Mouse (Mus musculus): Measurements from ENCODE around the gene Gm10663. TPM values are rescaled to one million over a fixed set of nuclear protein-coding genes. Genes with fewer than 3 reads are reported as not detected.
A peak's percentile ranks its signal among the peaks of the same experiment; 100 is the strongest.

Gene Gm10663
- polyA plus RNA-seq, 1 experiment: not detected

DNA sequence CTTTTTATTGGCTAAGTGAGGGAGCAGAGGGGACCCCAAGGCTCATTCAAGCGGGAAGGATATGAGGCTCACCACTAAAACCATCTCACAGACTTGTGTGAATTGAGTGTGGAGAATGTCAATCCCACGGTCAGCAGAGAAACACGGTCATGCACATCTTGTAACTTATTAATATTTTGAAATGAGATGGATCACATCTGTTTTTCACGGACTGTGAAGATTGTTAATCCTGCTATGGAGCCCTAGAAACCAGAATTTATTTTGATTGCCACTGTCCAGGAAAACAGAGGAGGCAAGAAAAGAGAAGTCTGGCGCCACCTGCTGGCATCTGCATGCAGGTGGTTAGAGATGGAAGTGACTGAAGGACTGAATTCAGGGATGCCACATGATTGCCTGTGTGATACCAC lies 35.5 kb downstream of the Gm10663 start:
- TF ChIP-seq POLR2A (IDR thresholded peaks at IDR 0.05; ENCODE audit: borderline replicate concordance, insufficient read depth, low read length): no peak
- peak; percentile 73; the same call in 1 of the 2 replicates for TF ChIP-seq CTCF (IDR thresholded peaks at IDR 0.05; ENCODE audit: borderline replicate concordance, insufficient read depth, low read depth, low read length)
- 39% methylated on average over 5 of the region's 5 CpGs for WGBS
- DNase-seq: peak; percentile 33 to 51

DNA sequence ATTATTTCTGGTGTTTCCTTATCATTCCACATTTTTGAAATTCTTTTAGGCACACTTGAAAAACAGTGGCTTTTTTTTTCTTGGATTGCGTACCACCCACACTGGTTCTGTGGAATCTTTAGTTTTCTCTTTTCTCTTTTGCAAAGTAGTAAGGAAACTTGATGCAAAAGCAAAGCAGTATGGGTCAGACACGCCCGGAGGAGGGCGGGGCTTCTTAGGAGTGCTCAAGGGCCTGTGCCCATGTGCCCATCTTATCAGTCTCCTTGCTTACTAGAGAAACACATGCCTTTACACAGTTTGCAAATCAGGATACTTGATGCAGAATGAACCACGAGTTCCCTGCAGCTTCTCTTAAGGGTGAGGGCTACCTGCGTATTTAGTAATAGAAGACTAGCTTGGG lies 37.3 kb downstream of the Gm10663 start:
- TF ChIP-seq POLR2A (IDR thresholded peaks at IDR 0.05; ENCODE audit: borderline replicate concordance, insufficient read depth, low read length) (no peak), CTCF (IDR thresholded peaks at IDR 0.05; ENCODE audit: borderline replicate concordance, insufficient read depth, low read depth, low read length) (no peak)
- DNase-seq: no peak
- 82% methylated on average over 6 of the region's 6 CpGs for WGBS
- no peaks in the 10 kb centered on the region for H3K4me1 ChIP-seq (ENCODE audit: control insufficient read depth, insufficient read depth, low read length)
- H3K4me3 ChIP-seq (replicated peaks; ENCODE audit: insufficient read depth, low read depth, low read length): no peak overlapping the region
- no peak overlapping the region for H3K27ac ChIP-seq (ENCODE audit: insufficient read depth, low read length)
- no peaks in the 10 kb centered on the region for H3K27me3 ChIP-seq (ENCODE audit: control insufficient read depth, insufficient read depth, low read length)

More for the DNA sequence above, 35.5 kb downstream of the Gm10663 start:
- Histone ChIP-seq H3K4me1 (ENCODE audit: control insufficient read depth, insufficient read depth, low read length) (no peaks in the 10 kb centered on the region), H3K4me3 (replicated peaks; ENCODE audit: insufficient read depth, low read depth, low read length) (no peak overlapping the region), H3K27me3 (ENCODE audit: control insufficient read depth, insufficient read depth, low read length) (no peaks in the 10 kb centered on the region), H3K27ac (ENCODE audit: insufficient read depth, low read length) (no peak overlapping the region)

DNA sequence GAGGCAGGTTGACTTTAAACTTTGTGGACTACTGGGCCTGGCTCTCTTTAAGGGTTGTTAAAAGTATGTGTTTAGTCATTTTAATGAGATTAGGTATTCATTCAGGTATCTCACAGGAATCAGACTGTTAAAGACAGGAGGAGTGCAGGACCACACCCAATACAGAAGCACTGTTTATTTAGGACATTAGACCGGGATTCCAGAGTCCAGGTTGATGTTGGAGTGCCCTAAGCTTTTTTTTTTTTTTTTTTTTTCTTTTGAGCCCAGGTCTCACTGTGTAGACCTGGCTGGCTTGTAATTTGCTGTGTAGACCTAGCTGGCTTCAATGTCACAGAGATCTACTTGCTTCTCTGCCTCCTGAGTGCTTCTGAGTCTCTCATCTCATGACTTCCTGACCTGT lies 51.2 kb downstream of the Gm10663 start:
- no peak for TF ChIP-seq POLR2A (IDR thresholded peaks at IDR 0.05; ENCODE audit: borderline replicate concordance, insufficient read depth, low read length)
- no peak for TF ChIP-seq CTCF (IDR thresholded peaks at IDR 0.05; ENCODE audit: borderline replicate concordance, insufficient read depth, low read depth, low read length)
- DNase-seq: no peak
- Histone ChIP-seq H3K4me3 (replicated peaks; ENCODE audit: insufficient read depth, low read depth, low read length) (no peak overlapping the region), H3K27ac (ENCODE audit: insufficient read depth, low read length) (no peak overlapping the region), H3K27me3 (ENCODE audit: control insufficient read depth, insufficient read depth, low read length) (no peaks in the 10 kb centered on the region), H3K4me1 (ENCODE audit: control insufficient read depth, insufficient read depth, low read length) (no peaks in the 10 kb centered on the region)
- 79% methylated on average over 1 of the region's 1 CpGs for WGBS

DNA sequence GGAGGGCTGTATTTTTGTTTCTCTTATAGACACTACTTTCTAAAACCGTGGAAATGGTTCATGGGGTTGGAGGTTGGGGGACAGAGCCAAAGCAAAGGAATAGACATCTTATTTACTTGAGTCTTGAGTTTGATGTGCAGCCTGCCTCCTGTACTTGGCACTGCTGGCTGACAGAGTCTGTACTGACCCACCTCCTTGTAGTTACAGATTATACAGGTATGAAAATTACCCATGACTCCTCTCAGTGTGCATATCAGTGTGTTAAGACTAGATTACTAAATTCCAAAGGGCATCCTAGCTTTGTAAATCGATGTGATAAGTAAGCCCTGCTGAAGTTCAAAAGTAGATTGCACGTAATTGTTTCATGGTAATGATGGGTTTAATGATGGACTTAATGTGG lies 51.6 kb downstream of the Gm10663 start:
- DNase-seq: no peak
- 78% methylated on average over 3 of the region's 3 CpGs for WGBS
- Histone ChIP-seq H3K4me1 (ENCODE audit: control insufficient read depth, insufficient read depth, low read length) (no peaks in the 10 kb centered on the region), H3K27ac (ENCODE audit: insufficient read depth, low read length) (no peak overlapping the region), H3K27me3 (ENCODE audit: control insufficient read depth, insufficient read depth, low read length) (no peaks in the 10 kb centered on the region), H3K4me3 (replicated peaks; ENCODE audit: insufficient read depth, low read depth, low read length) (no peak overlapping the region)
- no peak for TF ChIP-seq POLR2A (IDR thresholded peaks at IDR 0.05; ENCODE audit: borderline replicate concordance, insufficient read depth, low read length)

Other genes starting within 250 kb of the Gm10663 start
- gene Klhl2, start 225.0 kb upstream of the Gm10663 start, polyA plus RNA-seq (2012; rRNA removed): 58.4 and 73.5 TPM in 2 replicates
- 42.8 and 48.4 TPM in 2 replicates for gene Tmem192, start 127.8 kb upstream of the Gm10663 start, polyA plus RNA-seq (2012; rRNA removed)
- not detected in 2 replicates for gene Trim75, start 87.2 kb upstream of the Gm10663 start, polyA plus RNA-seq (2012; rRNA removed)
- not detected in 2 replicates for gene Trim61, start 56.5 kb upstream of the Gm10663 start, polyA plus RNA-seq (2012; rRNA removed)
- gene Trim60, start 56.4 kb upstream of the Gm10663 start, polyA plus RNA-seq (2012; rRNA removed): not detected in 2 replicates
- gene Apela, start 37.7 kb upstream of the Gm10663 start, polyA plus RNA-seq (2012; rRNA removed): not detected in 2 replicates
- gene BC030870, start 54.5 kb downstream of the Gm10663 start, polyA plus RNA-seq (2012; rRNA removed): not detected in 2 replicates

Data from cerebellum, adult 2 months (tissue).